Mouse (Mus musculus): Measurements from ENCODE around the gene Rnf114. TPM values are rescaled to one million over a fixed set of nuclear protein-coding genes. Genes with fewer than 3 reads are reported as not detected.
A peak's percentile ranks its signal among the peaks of the same experiment; 100 is the strongest.

Rnf114 gene
- polyA plus RNA-seq, 1 experiment from 2014 or later = 133 TPM

GRCm38 (mm10) chr2:167470611-167471010 lies 21.8 kb upstream of the Rnf114 start:
- Histone ChIP-seq H3K4me3 (replicated peaks; ENCODE audit: low read length) (no peak overlapping the region), H3K9me3 (ENCODE audit: control insufficient read depth, low read length) (no peaks in the 10 kb centered on the region), H3K4me2 (ENCODE audit: low read length) (no peak overlapping the region), H3K27ac (ENCODE audit: low read length) (no peak overlapping the region), H3K9ac (replicated peaks; ENCODE audit: low read depth, low read length) (no peak overlapping the region), H3K4me1 (replicated peaks; ENCODE audit: control insufficient read depth, insufficient read depth, low read length) (peaks cover 2% of the 10 kb centered on the region), H3K27me3 (replicated peaks; ENCODE audit: control insufficient read depth, insufficient read depth, low read length) (no peaks in the 10 kb centered on the region), H3K36me3 (ENCODE audit: control insufficient read depth, insufficient read depth) (peaks cover 24% of the 10 kb centered on the region; the same call in 1 of the 2 replicates)
- ATAC-seq = no peak
- WGBS = 95% methylated on average over 3 of the region's 3 CpGs

DNA sequence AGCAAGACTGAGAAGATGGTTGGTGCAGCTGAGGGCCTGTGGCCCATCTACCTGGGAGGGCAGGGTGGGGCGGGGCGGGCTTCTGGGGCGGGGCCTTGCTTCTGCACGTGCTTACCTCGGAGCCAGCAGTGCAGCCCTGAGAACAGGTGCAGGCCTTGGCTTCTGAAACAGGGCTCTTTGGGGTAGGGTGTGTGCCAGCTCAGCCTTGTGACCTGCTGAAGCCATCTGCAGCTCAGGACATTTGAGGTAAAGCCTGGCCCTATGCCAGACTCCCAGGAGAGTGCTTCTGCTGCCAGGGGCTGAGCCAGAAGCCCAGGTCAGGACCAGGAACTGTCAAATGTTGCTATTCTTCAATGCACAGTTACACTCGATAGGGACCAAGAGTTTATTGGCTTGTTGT lies 20.9 kb upstream of the Rnf114 start:
- no peaks in the 10 kb centered on the region for H3K9me3 ChIP-seq (ENCODE audit: control insufficient read depth, low read length)
- H3K27me3 ChIP-seq (replicated peaks; ENCODE audit: control insufficient read depth, insufficient read depth, low read length) = no peaks in the 10 kb centered on the region
- no peak for ATAC-seq
- peaks cover 21% of the 10 kb centered on the region; the same call in 1 of the 2 replicates for H3K36me3 ChIP-seq (ENCODE audit: control insufficient read depth, insufficient read depth)
- H3K4me3 ChIP-seq (replicated peaks; ENCODE audit: low read length) = no peak overlapping the region
- no peak overlapping the region for H3K27ac ChIP-seq (ENCODE audit: low read length)
- no peak overlapping the region for H3K4me2 ChIP-seq (ENCODE audit: low read length)
- 83% methylated on average over 6 of the region's 6 CpGs for WGBS
- H3K4me1 ChIP-seq (replicated peaks; ENCODE audit: control insufficient read depth, insufficient read depth, low read length) = peaks cover 12% of the 10 kb centered on the region
- no peak overlapping the region for H3K9ac ChIP-seq (replicated peaks; ENCODE audit: low read depth, low read length)

DNA sequence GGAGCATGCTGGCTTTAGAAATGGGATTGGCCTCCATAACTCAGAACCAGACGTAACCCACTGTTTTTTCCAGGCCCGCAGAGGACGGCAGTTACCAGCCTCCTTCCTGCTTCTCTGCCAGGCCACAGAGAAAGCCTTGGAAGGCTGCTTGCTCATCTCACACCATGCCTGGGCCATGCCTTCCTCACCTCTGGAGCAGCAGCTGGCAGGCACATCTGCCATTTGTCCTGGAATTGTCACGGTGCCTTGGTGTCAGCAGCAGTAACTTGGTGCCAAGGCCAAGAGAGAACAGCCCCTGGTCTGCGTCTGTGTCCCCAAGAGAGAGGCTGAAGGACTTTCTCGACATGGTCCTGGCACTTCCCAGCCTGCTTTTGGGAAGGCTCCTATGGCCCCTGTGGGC lies 18.2 kb upstream of the Rnf114 start:
- Histone ChIP-seq H3K27me3 (replicated peaks; ENCODE audit: control insufficient read depth, insufficient read depth, low read length) (no peaks in the 10 kb centered on the region), H3K27ac (ENCODE audit: low read length) (no peak overlapping the region), H3K4me2 (ENCODE audit: low read length) (no peak overlapping the region), H3K36me3 (ENCODE audit: control insufficient read depth, insufficient read depth) (peaks cover 18% of the 10 kb centered on the region; the same call in 1 of the 2 replicates), H3K4me1 (replicated peaks; ENCODE audit: control insufficient read depth, insufficient read depth, low read length) (peaks cover 16% of the 10 kb centered on the region), H3K9me3 (ENCODE audit: control insufficient read depth, low read length) (no peaks in the 10 kb centered on the region), H3K4me3 (replicated peaks; ENCODE audit: low read length) (no peak overlapping the region), H3K9ac (replicated peaks; ENCODE audit: low read depth, low read length) (no peak overlapping the region)
- ATAC-seq = no peak
- WGBS = 90% methylated on average over 6 of the region's 6 CpGs

DNA sequence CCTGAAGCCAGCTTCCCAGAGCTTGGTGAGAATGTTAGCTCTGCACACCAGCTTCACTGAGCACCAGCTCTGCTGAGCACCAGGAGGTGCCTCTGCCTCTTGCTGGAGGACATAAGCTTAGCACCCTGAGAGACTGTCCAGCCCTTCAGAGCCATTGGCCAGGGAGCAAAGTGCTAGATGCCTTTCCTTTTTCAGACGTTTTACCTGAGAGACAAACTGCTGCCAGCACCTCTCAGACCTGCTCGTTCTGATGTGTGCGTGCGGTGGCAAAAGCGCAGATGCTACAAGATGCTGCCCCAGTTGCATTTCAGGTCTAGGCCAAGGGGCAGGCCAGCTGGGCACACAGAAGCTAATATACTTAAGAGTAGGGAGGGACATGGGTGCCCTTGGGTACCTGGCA lies 16.8 kb upstream of the Rnf114 start:
- no peaks in the 10 kb centered on the region for H3K27me3 ChIP-seq (replicated peaks; ENCODE audit: control insufficient read depth, insufficient read depth, low read length)
- peaks cover 17% of the 10 kb centered on the region; the same call in 1 of the 2 replicates for H3K36me3 ChIP-seq (ENCODE audit: control insufficient read depth, insufficient read depth)
- no peak overlapping the region for H3K4me2 ChIP-seq (ENCODE audit: low read length)
- peaks cover 16% of the 10 kb centered on the region for H3K4me1 ChIP-seq (replicated peaks; ENCODE audit: control insufficient read depth, insufficient read depth, low read length)
- peak overlapping the region; percentile 76 for H3K27ac ChIP-seq (ENCODE audit: low read length)
- H3K9ac ChIP-seq (replicated peaks; ENCODE audit: low read depth, low read length) = 0 out of 2 replicates have a peak overlapping the region, but pooled peaks have one; percentile 18
- no peak for ATAC-seq
- no peaks in the 10 kb centered on the region for H3K9me3 ChIP-seq (ENCODE audit: control insufficient read depth, low read length)
- H3K4me3 ChIP-seq (replicated peaks; ENCODE audit: low read length) = no peak overlapping the region
- WGBS = 74% methylated on average over 5 of the region's 5 CpGs

GRCm38 (mm10) chr2:167476200-167476688 lies 16.2 kb upstream of the Rnf114 start:
- peak; percentile 80 for ATAC-seq
- Histone ChIP-seq H3K4me2 (ENCODE audit: low read length) (peak overlapping the region; percentile 2; the same call in 1 of the 2 replicates), H3K27me3 (replicated peaks; ENCODE audit: control insufficient read depth, insufficient read depth, low read length) (no peaks in the 10 kb centered on the region), H3K36me3 (ENCODE audit: control insufficient read depth, insufficient read depth) (peaks cover 16% of the 10 kb centered on the region; the same call in 1 of the 2 replicates), H3K4me1 (replicated peaks; ENCODE audit: control insufficient read depth, insufficient read depth, low read length) (peaks cover 16% of the 10 kb centered on the region), H3K4me3 (replicated peaks; ENCODE audit: low read length) (no peak overlapping the region), H3K9ac (replicated peaks; ENCODE audit: low read depth, low read length) (peak overlapping the region; percentile 18), H3K9me3 (ENCODE audit: control insufficient read depth, low read length) (no peaks in the 10 kb centered on the region), H3K27ac (ENCODE audit: low read length) (peak overlapping the region; percentile 76)
- WGBS = 6% methylated on average over 7 of the region's 7 CpGs

DNA sequence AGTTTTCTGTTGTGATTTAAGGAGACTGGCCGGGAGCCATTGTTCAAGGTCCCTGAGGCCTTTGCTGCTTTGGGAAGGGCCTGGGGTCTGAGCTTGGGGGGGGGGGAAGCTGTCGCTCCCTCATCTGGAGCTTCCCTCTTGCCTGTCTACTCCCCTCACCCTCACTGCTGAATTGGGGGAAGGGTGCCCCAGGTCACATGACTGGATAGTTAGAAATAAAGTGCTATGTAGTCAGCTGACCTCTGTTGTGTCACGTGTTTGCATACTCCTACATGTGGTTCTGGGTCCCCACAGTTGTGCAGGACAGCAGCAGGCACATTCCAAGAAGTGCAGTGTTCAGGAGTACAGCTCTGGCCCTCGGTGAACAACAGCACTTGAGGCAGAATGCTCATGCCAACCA lies 15.7 kb upstream of the Rnf114 start:
- H3K9ac ChIP-seq (replicated peaks; ENCODE audit: low read depth, low read length) = peak overlapping the region; percentile 18; the same call in 1 of the 2 replicates
- ATAC-seq = no peak
- H3K4me1 ChIP-seq (replicated peaks; ENCODE audit: control insufficient read depth, insufficient read depth, low read length) = peaks cover 16% of the 10 kb centered on the region
- 77% methylated on average over 4 of the region's 4 CpGs for WGBS
- H3K9me3 ChIP-seq (ENCODE audit: control insufficient read depth, low read length) = no peaks in the 10 kb centered on the region
- peak overlapping the region; percentile 76 for H3K27ac ChIP-seq (ENCODE audit: low read length)
- H3K4me2 ChIP-seq (ENCODE audit: low read length) = no peak overlapping the region
- H3K27me3 ChIP-seq (replicated peaks; ENCODE audit: control insufficient read depth, insufficient read depth, low read length) = no peaks in the 10 kb centered on the region
- H3K4me3 ChIP-seq (replicated peaks; ENCODE audit: low read length) = no peak overlapping the region
- peaks cover 11% of the 10 kb centered on the region; the same call in 1 of the 2 replicates for H3K36me3 ChIP-seq (ENCODE audit: control insufficient read depth, insufficient read depth)

DNA sequence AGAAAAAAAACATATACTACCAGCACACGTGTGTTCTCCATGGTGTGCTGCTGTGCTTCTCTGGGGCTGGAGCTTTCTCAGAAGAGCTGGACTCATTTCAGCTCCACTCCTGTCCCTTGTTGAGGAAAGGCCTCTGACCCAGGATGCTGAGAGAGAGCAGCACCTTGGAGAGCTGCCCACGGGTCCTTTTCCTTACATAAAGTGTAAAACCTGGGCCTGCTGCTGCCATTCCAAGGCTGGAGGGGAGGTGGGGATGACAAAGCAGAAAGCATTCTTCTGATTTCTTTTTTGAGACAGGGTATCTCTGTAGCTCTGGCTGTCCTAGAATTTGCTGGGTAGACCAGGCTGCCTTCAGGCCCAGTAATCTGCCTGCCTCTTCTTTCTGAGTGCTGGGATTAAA lies 14.3 kb upstream of the Rnf114 start:
- Histone ChIP-seq H3K4me3 (replicated peaks; ENCODE audit: low read length) (no peak overlapping the region), H3K36me3 (ENCODE audit: control insufficient read depth, insufficient read depth) (peaks cover 6% of the 10 kb centered on the region; the same call in 1 of the 2 replicates), H3K27me3 (replicated peaks; ENCODE audit: control insufficient read depth, insufficient read depth, low read length) (no peaks in the 10 kb centered on the region), H3K9me3 (ENCODE audit: control insufficient read depth, low read length) (no peaks in the 10 kb centered on the region), H3K9ac (replicated peaks; ENCODE audit: low read depth, low read length) (no peak overlapping the region), H3K4me2 (ENCODE audit: low read length) (no peak overlapping the region), H3K27ac (ENCODE audit: low read length) (no peak overlapping the region), H3K4me1 (replicated peaks; ENCODE audit: control insufficient read depth, insufficient read depth, low read length) (peaks cover 16% of the 10 kb centered on the region)
- ATAC-seq = no peak
- 33% methylated on average over 2 of the region's 2 CpGs for WGBS

DNA sequence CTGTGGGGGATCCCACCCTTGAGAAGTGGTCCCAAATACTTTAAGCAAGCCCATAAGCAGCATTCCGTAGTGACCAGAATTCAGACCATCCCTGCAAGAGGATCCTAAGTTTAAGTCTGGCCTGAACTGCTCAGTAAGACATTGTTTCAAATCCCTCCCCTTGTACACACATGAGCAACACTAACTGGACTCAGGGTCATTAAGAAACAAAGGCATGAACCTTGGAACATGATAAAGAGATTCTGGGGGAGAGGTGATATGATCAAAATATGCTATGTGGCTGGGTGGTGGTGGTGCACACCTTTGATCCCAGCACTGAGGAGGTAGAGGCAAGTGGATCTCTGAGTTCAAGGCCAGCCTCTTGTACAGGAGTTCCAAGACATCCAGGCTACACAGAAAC lies 12.9 kb upstream of the Rnf114 start:
- Histone ChIP-seq H3K27ac (ENCODE audit: low read length) (no peak overlapping the region), H3K9me3 (ENCODE audit: control insufficient read depth, low read length) (no peaks in the 10 kb centered on the region), H3K4me2 (ENCODE audit: low read length) (no peak overlapping the region), H3K27me3 (replicated peaks; ENCODE audit: control insufficient read depth, insufficient read depth, low read length) (no peaks in the 10 kb centered on the region), H3K36me3 (ENCODE audit: control insufficient read depth, insufficient read depth) (peaks cover 3% of the 10 kb centered on the region; the same call in 1 of the 2 replicates), H3K4me3 (replicated peaks; ENCODE audit: low read length) (no peak overlapping the region), H3K4me1 (replicated peaks; ENCODE audit: control insufficient read depth, insufficient read depth, low read length) (peaks cover 16% of the 10 kb centered on the region), H3K9ac (replicated peaks; ENCODE audit: low read depth, low read length) (no peak overlapping the region)
- WGBS = 90% methylated on average over 1 of the region's 1 CpGs
- no peak for ATAC-seq

DNA sequence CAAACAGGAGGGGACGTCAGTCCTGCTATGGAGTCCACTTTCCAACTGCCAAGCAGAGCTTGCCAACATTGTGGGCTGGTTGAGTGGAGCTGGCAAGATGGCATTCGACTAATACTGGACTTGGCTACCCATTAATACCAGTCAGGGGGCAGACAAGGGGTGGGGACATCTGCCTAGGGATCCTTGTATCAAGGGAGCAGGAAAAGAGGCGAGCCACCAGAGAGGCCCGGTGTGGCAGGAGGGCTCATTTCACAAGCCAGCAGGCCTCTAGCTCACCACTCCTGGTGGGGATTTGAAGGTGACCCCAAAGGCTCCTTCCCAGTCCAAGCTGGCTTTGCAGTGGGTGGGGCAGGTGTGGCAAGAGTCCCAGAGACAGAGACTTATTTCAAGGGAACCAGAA lies 9.8 kb upstream of the Rnf114 start:
- H3K27me3 ChIP-seq (replicated peaks; ENCODE audit: control insufficient read depth, insufficient read depth, low read length) = no peaks in the 10 kb centered on the region
- no peak for ATAC-seq
- H3K9ac ChIP-seq (replicated peaks; ENCODE audit: low read depth, low read length) = no peak overlapping the region
- H3K4me2 ChIP-seq (ENCODE audit: low read length) = no peak overlapping the region
- whole genome bisulfite sequencing = 85% methylated on average over 4 of the region's 4 CpGs
- H3K36me3 ChIP-seq (ENCODE audit: control insufficient read depth, insufficient read depth) = 0 out of 2 replicates have a peak, but pooled peaks cover 3% of the 10 kb centered on the region
- no peaks in the 10 kb centered on the region for H3K9me3 ChIP-seq (ENCODE audit: control insufficient read depth, low read length)
- H3K27ac ChIP-seq (ENCODE audit: low read length) = no peak overlapping the region
- no peak overlapping the region for H3K4me3 ChIP-seq (replicated peaks; ENCODE audit: low read length)
- peaks cover 23% of the 10 kb centered on the region for H3K4me1 ChIP-seq (replicated peaks; ENCODE audit: control insufficient read depth, insufficient read depth, low read length)
